Mouse (Mus musculus): ENCODE data around the gene Ptk6. TPM values are rescaled to one million over a fixed set of nuclear protein-coding genes. Genes with fewer than 3 reads are reported as not detected.
A peak's percentile ranks its signal among the peaks of the same experiment; 100 is the strongest.
"Not testable (repeated sequence)": the region's sequence is repeated elsewhere in the genome, so short reads cannot be mapped to it uniquely, and the experiment has no call there.

Gene Ptk6
- total RNA-seq, 1 experiment from 2014 or later = 0.12 TPM

DNA sequence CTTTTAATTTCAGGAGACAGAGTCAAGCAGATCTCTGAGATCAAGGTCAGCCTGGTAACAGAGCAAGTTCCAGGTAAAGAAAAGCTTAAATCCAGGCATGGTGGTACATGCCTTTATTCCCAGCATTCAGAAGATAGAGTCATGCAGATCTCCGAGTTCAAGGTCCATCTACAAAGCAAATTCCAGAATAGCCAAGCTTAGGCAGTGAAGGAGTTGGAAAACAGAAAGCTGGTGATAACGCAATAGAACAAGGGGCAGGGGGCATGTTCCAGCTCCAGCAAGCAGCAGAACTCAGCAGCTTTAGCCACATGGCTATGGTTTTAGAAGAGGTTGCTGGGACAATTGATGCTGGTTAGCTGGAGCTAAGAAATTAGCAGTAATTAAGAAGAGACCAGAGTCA, 22.4 kb upstream of the Ptk6 start:
- no peak for ATAC-seq (ENCODE audit: extremely low read depth, insufficient number of reproducible peaks, low FRiP score, poor library complexity, severe bottlenecking)

DNA sequence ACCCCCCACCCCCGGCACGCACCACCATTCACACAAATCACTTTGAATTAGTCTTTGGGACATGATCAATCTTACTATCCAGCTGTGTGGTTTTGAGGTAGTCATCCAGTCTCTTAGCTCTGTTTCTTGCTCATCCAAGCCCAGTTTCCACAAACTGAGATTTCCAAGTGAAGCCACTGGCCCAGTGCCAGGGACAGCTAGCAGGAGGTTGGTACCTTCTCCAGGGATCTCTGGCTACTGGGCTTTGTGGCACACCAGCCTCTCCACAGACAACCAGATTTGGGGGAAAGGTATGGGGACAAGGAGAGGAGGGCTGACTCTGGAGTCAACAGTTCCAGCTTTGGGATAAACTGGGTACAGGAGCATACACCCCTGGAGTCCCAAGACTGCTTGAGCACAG, 17.8 kb upstream of the Ptk6 start:
- ATAC-seq (ENCODE audit: extremely low read depth, insufficient number of reproducible peaks, low FRiP score, poor library complexity, severe bottlenecking) = no peak

DNA sequence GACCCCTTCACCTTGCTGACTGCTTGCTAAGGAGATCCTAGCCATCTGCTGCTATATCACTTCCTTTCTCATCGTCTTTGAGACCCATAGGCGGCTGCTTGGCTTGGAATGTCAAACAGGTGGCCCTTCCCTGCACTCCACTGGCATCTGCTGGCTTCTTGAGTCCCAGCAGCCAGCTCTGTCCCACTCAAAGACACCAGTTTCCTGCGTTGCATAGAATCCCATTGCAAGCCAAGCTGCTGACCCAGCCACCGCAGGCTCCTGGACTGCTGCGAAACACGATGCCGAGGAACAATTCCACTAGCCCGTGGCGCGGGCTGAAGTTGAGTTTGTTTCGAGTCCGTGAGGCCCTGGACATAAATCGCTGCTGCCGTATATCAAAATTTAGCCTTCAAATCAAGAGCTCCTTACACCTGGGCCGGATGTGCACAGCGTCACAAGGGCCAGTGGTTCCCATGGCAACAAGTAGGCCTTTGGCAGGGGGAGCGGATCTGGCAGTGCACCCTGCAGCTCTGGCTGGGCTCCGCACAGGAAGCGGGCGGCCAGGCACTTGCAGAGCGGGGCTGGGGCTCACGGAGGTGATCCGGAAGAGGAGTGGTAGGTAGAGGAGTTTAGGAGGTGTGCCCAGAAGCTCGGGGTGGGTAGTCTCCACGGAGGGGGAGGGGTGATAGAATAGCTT, 17.1 kb upstream of the Ptk6 start, which contains the start of gene Fndc11:
TSS of gene Fndc11 (plus strand) at position 476 of the 679 bp plus-strand sequence.
- ATAC-seq (ENCODE audit: extremely low read depth, insufficient number of reproducible peaks, low FRiP score, poor library complexity, severe bottlenecking) = peak; percentile 95

DNA sequence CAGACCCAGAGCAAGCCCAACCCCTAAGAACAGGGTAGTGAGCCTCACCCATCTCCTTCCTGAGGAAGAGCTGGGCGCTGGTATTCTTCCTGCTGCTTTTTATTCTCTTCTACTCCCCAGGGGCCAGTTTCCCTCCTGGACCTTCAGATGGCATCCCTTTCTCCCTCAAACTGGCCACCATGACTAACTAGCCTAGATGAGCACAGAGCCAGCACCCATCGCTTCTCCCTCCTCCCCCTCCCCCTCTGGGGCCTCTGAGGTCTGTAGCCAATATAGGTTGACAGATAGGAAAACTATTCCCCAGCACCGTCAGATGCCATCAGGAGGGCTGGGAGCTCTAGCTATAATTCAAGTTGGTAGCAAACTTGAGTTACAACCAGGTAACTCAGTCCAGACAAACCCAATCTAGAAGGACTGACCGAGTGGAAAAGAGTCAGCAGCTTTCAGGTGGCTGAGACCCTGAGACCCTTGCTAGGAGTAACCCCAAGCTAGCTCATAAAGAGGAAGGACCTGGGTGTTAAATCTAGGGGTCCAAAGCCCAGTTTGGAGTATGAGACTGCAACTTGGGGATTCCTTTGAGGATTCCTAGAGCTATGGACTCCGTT, 16.4 kb upstream of the Ptk6 start:
- ATAC-seq (ENCODE audit: extremely low read depth, insufficient number of reproducible peaks, low FRiP score, poor library complexity, severe bottlenecking) = no peak

DNA sequence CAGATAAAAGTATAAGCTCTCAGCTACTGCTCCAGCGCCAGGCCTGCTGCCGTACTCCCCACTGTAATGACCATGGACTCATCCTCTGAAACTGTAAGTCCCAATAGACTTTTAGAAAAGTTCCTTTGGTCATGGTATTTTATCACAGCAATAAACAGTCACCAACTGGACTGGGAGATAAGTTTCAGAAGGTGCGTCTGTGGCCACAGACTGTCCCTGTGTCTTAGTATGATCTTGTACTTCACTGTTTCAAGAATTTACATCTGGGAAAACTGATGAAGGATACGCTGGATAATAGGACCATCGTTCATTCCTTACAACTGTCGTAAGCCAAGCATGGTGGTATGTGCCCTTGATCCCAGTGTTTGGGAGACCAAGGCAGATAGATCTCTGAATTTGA, 13.4 kb upstream of the Ptk6 start:
- no peak for ATAC-seq (ENCODE audit: extremely low read depth, insufficient number of reproducible peaks, low FRiP score, poor library complexity, severe bottlenecking)

DNA sequence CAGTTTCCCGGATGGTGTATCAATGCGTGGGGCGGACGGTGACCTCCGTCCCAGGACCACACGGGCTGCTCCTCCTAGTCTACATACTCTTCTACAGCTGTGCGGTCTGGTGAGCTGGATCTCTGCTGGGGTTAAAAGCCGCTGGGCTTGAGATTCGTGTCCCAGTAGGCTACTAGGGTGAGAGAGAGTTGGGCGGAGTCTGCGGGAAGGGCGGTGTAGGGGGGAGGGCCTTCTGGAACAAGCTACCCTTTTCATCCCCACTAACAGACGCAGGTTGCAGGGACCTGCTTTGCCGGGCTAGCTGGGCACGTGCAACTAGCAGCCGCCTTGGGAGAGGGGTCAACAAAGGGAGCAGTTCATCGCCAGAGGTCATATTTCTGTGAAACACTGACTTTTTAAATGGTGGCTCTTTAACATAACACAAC, 10.4 kb upstream of the Ptk6 start, which contains the start of gene Srms:
TSS of gene Srms (minus strand) at position 165 of the 425 bp plus-strand sequence.
- peak; percentile 49; the same call in 1 of the 2 replicates for ATAC-seq (ENCODE audit: extremely low read depth, insufficient number of reproducible peaks, low FRiP score, poor library complexity, severe bottlenecking)

DNA sequence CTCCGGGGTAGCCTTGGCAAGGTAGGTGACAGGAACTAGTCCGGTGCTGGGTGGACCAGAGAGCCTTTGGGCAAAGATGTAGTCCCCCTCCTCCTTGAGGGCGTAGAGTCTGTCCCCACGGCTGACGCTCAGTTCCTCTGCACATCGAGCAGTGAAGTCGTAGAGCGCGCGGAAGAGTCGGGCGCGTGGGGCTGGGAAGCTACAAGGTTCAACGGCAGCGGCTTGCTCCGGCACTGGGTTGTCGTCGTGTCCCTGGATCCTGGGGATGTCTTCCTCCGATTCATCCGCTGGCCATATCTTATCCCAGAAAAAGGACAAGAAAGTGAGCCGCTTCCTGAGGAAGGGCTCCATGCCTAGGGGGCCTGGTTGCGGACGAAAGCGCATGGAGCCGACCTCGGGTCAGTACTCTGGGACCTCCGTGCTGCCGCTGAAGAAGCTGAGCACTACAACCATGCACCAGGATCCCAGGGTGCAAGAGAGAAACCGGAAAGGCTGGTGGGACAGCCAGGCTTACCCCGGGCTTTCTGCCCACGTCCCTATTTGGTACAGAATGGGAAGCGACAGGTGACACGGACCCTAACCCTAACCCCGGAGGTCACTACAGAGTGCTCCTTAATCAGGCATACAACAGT, 9.9 kb upstream of the Ptk6 start:
- no peak for ATAC-seq (ENCODE audit: extremely low read depth, insufficient number of reproducible peaks, low FRiP score, poor library complexity, severe bottlenecking)

DNA sequence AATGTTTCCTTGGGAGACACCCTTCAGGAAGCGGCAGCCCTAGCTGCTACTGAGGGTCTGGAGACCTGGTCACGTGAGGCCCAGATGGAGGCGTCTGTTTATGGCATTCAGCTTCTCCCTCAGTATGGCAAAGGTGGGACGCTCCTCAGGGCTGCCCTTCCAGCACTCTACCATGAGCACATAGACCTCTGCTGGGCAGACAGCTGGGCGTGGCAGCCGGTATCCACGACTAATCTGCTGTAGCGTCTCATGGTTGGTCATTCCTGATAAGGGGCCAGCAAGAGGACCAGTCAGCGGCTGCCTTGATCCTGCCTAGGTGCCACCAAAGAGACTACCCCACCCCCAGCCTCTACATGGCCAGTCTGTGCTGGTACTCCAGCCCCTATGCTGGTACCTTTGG, 3.5 kb upstream of the Ptk6 start:
- ATAC-seq (ENCODE audit: extremely low read depth, insufficient number of reproducible peaks, low FRiP score, poor library complexity, severe bottlenecking) = no peak

DNA sequence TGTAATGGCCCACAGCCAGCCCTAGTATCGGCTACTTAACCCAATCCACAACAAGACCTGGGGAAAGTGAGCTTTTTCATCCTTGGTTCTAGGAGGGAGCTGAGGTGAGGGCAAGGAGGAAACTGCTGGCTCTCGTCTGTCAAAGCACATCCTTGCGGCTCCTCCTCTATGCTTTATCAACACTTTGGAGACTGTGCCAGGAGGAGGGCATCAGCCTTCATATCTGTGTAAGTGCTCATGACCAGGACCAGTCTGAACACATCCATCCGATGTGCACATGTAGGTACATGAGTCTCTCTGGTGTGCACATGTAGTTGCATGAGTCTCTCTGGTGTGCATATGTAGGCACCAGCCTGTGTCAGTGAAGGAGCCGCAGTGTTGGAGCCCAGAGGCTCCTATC, 3.1 kb upstream of the Ptk6 start:
- ATAC-seq (ENCODE audit: extremely low read depth, insufficient number of reproducible peaks, low FRiP score, poor library complexity, severe bottlenecking) = no peak

DNA sequence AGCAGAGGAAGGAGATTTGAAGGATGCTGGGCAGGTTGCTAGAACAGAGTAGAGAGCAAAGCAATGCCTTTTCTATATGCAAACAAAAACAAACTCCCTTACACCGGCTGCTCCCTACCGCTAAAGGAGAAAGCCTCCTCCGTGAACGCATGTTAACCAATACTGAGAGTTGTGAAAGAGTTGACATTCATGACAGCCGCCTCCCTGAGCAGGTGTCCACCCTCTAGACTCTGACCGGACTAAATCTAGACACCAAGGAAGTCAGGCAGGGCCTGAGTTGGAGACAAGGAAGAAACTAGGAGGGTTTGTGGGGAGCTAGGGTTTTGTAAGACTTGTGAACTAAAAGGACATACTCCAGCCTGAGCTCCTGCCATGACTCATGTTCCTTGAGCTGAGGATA, 297 bp upstream of the Ptk6 start:
- ATAC-seq (ENCODE audit: extremely low read depth, insufficient number of reproducible peaks, low FRiP score, poor library complexity, severe bottlenecking) = no peak

DNA sequence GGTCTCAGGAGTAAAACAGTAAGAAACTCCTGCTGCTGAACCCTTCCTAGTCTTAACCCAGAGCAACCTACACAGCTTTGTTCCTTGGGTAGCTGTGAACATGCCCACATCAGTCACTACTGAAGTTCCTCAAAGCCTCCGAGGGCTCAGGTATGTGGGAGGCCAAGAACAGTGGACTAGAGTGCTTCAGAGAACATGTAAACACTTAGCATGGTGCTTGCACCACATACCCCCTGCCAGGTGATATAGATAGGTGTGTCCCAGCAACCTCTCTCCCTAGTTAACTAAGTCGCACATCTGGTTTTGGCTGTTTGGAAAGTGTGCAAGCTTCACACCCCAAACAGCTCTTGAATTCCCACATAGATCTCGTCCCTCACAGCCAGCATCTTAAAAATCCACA, 983 bp downstream of the Ptk6 start:
- ATAC-seq (ENCODE audit: extremely low read depth, insufficient number of reproducible peaks, low FRiP score, poor library complexity, severe bottlenecking) = no peak

DNA sequence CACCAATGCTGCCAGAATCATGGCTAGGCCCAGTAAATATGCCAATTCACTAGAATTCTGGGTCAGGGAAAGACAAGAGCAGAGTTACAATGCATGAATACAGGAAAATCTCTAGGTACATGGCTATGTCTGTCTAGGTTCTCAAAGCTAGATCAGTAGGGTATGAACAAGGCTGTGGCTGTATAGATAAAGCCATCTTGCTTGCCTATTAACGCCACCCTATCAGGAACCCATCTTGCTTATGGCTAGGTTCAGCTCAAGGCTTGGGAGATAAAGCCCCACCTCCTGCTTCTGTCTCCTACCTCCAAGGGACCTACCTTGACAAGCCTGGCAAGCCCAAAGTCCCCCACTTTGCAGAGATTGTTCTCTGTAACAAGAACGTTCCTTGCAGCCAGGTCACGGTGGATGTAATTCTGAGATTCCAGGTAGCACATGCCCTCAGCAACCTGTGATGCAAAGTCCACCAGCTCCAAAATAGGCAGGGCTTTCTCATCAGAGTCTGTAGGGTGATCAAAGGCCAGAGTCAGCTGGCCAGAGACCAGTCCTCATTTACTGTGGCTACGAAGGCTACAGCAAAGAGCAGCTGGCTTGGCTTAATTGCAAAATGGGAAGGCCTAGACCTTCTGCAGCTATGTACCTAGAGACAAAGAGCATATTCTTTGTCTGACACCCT, 5.8 kb downstream of the Ptk6 start:
- ATAC-seq (ENCODE audit: extremely low read depth, insufficient number of reproducible peaks, low FRiP score, poor library complexity, severe bottlenecking) = no peak

DNA sequence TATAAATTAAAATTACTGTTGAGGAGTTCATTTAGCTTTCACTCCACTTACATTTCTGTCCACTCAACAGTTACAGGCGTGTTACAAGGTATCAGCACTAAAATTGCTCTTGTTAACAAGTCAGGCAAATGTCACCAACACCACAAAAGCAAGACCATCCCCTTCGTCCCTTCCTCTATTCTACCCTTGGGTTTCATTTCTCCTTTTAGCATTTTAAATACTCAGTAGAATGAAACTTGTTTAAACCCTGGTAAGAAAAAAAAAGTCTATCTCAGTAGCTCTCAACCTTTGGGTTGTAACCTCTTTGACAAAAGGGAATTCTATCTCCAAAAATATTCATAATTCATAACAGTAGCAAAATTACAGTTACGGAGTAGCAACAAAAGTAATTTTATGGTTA, 9.5 kb downstream of the Ptk6 start:
- peak; percentile 51; the same call in 1 of the 2 replicates for ATAC-seq (ENCODE audit: extremely low read depth, insufficient number of reproducible peaks, low FRiP score, poor library complexity, severe bottlenecking)

DNA sequence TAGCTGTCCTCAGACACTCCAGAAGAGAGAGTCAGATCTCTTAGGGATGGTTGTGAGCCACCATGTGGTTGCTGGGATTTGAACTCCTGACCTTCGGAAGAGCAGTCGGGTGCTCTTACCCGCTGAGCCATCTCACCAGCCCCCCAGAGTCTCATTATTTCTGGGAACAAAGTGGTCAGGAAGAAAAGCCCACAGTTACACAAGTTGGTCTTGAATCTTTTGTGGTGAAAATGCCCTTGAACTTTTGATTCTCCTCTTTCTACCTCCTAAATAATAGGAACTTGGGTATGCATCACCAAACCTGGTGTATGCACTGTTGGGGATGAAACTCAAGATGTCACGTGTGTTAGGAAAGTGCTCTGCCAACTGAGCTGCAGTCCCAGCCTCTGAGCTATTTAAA, 10.7 kb downstream of the Ptk6 start:
- ATAC-seq (ENCODE audit: extremely low read depth, insufficient number of reproducible peaks, low FRiP score, poor library complexity, severe bottlenecking) = no peak

DNA sequence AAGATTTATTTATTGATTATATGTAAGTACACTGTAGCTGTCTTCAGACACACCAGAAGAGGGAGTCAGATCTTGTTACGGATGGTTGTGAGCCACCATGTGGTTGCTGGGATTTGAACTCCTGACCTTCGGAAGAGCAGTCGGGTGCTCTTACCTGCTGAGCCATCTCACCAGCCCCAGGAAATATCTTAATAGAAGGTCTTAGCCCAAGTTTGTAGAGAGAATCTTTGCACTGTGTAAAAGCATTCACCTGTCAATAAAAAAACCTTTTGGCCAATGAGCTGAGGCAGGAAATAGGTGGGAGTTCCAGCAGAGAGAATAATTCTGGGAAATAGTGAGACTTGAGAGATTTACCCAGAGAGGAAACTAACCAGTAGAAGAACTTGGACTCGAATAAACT, 11.2 kb downstream of the Ptk6 start:
- ATAC-seq (ENCODE audit: extremely low read depth, insufficient number of reproducible peaks, low FRiP score, poor library complexity, severe bottlenecking) = not testable (repeated sequence)

DNA sequence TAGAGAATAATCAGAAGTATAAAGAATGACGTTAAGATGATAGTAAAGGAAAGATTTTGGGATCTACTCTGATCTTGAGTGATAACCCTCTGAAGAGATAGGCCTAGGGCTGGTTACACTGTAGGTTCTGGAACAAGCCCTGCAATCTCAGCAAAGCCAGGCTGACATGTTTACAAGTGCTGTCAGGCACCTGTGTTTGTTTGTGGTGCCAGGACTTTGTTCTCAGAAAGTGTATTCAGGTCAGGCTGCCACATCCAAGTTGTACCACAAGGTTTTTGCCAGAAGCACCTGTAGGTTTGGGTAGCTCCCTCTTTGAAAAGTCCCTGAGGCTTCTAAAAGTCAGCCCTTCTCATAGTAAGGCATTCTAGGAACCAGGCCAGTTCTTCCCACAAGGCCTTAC, 13.3 kb downstream of the Ptk6 start:
- ATAC-seq (ENCODE audit: extremely low read depth, insufficient number of reproducible peaks, low FRiP score, poor library complexity, severe bottlenecking) = no peak

DNA sequence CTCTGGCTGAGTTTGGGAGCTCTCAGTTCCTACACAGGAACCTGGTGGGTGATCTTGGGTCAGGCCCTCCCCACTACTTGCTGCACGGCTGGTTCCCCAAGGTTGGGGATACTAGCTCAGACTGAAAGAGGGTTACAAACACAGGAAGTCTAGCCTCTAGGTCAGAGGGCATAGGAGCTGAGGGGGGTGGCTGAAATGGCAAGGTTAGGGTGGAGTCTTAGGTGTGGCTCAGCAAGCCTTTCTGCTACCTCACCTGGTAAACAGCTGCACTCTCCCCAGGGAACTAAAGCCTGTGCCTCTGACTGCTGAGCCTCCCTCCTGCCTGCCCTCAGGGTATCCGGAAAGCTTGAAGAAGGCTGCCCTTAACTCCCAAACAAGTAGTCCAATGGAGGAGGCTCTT, 13.9 kb downstream of the Ptk6 start:
- peak; percentile 50 for ATAC-seq (ENCODE audit: extremely low read depth, insufficient number of reproducible peaks, low FRiP score, poor library complexity, severe bottlenecking)

DNA sequence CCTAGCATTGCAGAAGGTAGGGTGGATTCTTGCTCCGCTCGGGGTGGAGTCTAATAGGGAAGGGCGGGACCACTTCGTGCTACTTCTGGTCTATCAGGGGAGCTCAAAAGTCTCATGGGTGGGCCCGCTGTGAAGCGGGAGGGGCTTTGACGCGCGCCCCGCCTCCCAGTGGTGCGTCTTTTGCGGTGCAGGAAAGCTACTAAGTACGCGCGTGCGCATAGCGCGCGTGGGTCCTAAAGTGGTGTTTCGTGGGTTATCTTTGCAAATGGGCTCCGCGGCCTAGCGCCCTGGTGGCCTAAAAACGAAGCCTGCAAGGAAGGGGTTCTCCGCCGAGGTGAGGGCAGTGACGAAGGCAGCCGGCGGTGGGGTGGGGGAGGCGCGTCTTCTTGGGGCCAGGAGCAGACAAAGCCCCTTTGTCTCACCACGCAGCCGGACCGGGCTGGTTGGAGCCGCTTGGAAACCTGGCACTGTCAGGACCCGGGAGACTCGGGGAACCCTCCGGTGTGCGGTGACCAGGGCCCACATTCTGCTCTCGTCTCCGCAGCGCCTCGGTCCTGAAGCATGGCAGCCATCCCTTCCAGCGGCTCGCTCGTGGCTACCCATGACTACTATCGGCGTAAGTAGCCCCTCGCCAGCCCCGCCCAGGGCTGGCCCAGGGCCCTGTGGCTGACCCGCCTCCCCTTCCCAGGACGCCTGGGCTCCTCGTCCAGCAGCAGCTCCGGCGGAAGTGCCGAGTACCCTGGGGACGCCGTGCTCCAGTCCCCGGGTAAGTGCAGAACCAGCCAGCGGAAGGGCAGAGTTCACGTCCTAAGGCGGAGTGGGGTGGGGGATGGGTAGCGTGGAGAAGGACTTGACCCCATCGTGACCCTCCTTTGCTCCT, 15.2 kb downstream of the Ptk6 start, which contains the start of gene Ppdpf:
TSS of gene Ppdpf (plus strand) at position 127 of the 880 bp plus-strand sequence.
- peak; percentile 78 for ATAC-seq (ENCODE audit: extremely low read depth, insufficient number of reproducible peaks, low FRiP score, poor library complexity, severe bottlenecking)

DNA sequence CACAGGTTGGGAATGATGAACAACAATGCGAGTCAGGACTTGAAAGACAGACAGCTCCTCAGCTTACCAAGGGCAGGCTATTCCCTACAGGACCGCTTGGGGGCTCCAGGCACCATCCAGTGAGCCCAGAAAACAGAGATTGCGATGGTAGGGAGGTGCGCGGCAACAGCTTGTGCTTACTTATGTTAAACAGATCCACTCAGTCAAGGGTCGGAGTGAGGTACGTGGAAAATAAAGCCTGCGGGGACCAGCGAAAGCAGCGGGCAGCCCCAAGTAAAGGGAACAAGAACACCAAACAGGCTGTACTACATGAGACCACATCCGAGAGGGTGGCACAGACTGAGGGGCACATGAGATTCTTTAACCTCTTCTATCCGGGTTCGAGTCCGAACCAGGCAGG, 16.0 kb downstream of the Ptk6 start:
- ATAC-seq (ENCODE audit: extremely low read depth, insufficient number of reproducible peaks, low FRiP score, poor library complexity, severe bottlenecking) = peak; percentile 71

Data from neutrophil, adult 5-6 weeks (primary cell).